Mouse (Mus musculus): ENCODE measurements around the gene Gm47996. TPM values are rescaled to one million over a fixed set of nuclear protein-coding genes. Genes with fewer than 3 reads are reported as not detected.
"Not testable (repeated sequence)": the region's sequence is repeated elsewhere in the genome, so short reads cannot be mapped to it uniquely, and the experiment has no call there.

Gm47996 gene
- total RNA-seq, 2 experiments from 2014 or later, result not detected

DNA sequence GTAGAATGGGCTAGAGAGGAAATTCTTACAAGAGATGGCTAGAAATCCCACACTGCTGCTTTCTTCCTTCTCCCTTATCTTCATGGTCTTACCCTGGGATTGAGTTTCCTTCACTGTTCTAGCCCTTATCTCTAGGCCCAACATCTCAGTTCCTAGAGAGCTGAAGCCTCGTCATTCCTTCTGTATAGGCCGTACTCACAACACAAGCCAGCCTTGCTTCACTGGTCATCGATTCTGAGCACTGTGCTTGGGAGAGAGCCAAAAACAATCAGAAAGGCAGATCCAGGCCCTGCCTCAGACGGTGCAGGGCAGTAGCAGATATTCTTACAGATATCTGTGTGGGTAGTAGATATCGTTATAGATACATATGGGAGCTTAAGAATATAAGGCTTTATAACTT lies 1.4 kb upstream of the Gm47996 start:
- DNase-seq, result not testable (repeated sequence)

- not testable (repeated sequence) for DNase-seq
These were observed 987 bp upstream of the Gm47996 start for GRCm38 (mm10) chr1:151208944-151209343.

DNA sequence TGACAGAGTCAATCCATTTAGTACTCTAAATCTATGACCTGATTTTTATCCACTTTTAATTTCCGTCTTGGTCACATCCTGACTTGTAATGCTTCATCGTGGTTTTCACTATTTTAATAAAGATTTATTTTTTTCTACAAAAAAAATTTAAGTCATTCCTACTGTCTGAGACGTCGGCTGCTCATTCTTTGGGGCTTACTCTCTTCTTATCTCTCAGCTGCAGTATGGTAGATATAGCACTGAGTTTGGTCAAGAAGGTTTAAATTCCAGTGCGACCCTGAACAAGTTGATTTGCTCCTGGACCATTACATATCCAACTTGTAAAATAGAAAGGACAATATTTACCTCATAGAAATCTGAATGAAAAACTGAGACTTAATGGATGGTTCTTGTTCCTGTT lies 1.7 kb downstream of the Gm47996 start:
- DNase-seq, result not testable (repeated sequence)

GRCm38 (mm10) chr1:151214862-151215261 lies 4.9 kb downstream of the Gm47996 start:
- DNase-seq, result no peak

DNA sequence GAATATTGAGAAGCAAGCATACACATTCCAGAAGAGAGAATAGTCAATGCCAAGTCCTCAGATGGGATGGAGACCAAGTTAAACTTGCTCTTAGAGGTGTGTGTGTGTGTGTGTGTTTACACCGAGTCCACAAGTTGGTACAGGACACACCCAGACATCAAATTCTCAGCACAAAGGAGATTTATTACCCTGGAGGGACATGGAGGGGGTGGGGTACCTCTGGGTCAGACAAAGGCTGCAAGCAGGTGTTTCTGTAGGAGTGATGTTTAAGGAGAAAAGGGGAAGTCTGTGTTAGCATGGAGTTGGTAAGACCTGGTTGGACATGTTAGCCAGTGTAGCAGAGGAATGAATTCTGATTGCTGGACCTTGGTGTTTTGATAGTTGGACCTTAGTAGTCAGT lies 6.1 kb downstream of the Gm47996 start:
- no peak for DNase-seq

- DNase-seq, result no peak
These were observed 6.5 kb downstream of the Gm47996 start for GRCm38 (mm10) chr1:151216417-151216816.

DNA sequence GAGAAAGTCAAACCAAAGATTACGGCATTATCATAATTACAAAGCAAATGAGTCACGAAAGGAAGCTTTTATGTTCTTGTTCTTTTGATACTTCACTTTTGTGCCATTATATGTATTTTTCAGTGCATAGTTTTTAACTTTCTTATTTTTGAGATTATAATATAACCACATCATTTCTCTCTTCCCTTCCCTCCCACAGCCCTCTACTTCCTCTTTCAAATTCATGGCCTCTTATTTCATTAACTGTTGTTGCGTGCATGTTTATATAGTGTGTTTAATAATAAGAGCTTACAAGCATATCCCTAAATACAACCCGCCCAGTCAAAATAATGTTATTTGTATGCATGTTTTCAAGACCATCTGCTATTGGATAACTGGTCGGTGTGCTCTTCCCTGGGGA lies 9.1 kb downstream of the Gm47996 start:
- DNase-seq, result no peak

DNA sequence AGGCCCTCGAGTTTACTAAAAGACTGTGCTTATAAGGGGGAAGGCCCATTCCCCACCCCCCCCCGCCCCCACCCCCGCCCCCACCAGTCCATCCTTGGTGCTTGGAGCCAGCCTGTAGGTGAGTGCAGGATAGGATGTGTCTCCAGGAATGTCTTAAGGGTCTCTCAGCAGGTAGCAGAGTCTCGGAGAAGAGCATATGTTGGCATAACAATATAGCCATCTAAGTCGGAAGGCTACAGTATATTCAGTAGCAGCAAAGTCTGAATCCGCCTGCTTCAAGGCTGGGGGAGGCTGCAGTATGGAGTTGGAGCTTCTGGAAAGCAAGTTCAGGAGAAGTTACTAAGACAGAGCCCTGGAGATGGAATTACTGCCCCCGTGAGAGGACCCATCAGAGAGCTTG lies 10.2 kb downstream of the Gm47996 start:
- no peak for DNase-seq

GRCm38 (mm10) chr1:151222561-151223267 lies 12.8 kb downstream of the Gm47996 start:
- DNase-seq, result no peak

DNA sequence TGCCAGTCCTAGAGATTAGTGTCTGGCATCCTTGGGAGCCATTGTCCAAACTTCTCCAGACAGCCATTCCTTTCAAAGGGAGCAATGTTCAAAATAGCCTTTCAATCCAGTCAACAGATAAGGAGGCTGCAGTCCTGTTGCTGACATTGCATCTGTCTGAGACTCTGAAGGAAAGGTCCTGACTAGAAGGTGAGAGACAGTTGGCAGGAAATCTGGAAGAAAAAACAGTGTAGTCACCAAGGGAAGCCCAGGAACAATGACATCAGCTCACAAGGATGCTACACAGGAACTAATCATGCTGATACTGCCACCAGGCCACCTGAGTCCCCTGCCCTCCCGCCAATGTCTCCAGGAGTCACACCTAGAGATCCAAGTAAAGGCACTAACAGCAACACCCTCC lies 13.4 kb downstream of the Gm47996 start:
- no peak for DNase-seq

GRCm38 (mm10) chr1:151224536-151224935 lies 14.6 kb downstream of the Gm47996 start:
- no peak for DNase-seq

DNA sequence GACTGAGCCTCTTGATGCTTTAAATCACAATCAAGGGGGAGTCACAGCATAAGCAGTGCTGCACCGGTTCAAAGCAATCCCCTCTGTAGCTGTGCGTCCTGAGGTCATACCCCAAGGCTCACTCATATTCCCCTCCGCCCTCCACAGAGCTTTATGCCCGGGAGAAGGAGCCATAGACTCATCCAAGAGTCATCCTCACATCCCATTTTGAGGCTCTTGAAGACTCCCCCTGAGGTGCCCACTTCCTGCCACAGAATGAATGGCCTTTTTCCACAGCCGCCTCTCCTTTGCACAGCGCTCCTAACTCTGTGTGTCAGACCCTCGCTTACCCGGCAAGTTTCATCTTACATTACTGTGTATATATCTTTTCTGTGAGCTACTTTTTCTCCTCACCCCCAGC lies 17.6 kb downstream of the Gm47996 start:
- DNase-seq, result no peak

- DNase-seq, result no peak
These were observed 18.5 kb downstream of the Gm47996 start for GRCm38 (mm10) chr1:151228320-151228989.

GRCm38 (mm10) chr1:151232346-151232745 lies 22.4 kb downstream of the Gm47996 start:
- DNase-seq, result no peak

GRCm38 (mm10) chr1:151233756-151234155 lies 23.8 kb downstream of the Gm47996 start:
- DNase-seq, result peak; percentile 30

GRCm38 (mm10) chr1:151235574-151235973 lies 25.6 kb downstream of the Gm47996 start:
- DNase-seq, result no peak

DNA sequence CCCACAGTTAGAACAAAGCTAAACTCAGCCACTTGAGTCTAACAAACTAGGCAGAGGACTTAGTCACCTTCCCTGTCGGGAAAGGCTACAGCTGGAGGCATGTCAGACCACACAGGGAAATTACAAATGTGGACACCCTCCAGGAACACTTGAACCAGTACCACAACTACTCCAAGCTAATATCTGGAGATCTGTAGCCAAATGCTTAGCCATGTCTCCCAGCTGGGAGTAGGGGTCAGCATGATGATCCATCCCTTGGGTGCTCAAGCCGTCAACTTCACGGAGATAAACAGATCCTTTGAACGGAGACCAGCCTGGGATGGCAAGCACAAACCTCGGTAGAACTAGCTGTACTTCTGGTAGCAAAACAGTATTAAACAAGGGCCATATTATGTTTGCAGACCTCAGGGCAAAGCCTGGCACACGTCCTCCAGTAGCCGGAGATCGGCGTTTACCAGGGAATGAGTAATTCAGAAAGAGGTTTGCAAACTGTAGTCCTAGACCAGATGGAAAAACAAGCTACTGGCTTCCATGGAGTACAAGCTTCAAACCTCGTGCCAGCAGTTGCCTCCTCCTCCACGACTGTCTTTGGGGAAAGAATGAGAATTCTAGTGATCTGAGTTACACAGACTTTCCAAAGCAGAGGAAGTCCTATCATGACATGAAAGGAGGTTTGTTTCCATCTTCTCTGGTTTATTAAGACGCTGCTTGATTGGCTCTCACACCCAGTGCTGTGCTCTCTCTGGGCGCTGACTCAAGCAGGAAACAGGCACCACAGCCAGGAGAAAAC lies 26.4 kb downstream of the Gm47996 start:
- peak; percentile 7 for DNase-seq

DNA sequence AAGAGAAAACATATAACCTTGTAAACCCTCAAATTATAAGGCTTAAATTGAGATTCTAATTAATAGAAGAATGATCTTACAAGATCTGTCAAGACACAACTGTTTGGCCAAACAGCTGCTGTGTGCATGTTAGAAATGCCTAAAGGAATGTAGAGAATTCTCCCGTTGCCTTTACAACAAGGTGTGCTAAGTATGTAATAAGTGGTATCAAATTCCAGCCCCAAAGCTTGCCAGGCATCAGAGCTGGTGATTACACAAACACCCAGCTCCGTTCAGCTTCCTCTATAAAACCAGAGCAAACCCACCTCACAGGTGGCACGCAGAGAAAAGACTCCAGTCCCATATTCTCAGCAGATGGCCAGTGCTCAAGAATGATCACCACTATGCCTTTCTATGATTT lies 27.8 kb downstream of the Gm47996 start:
- no peak for DNase-seq

DNA sequence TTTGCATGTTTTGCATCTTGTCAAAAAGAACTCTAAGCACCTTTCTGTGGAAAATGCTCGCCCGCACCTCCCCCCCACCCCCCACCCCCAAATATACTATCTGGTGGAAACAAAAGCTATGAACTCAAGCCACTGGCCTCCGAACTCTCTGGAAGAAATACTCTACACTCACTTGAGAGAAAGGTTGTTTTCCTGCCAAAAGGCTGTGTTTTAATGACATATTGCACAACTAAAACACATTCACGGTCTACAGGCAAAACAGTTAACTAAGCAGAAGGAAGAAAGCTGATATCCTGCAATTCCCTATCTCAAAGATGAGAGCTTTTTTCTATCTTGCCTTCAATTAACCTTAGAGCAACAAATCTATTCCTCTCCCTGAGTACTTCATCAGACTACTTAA lies 33.4 kb downstream of the Gm47996 start:
- no peak for DNase-seq

- no peak for DNase-seq
These were observed 34.1 kb downstream of the Gm47996 start for GRCm38 (mm10) chr1:151244013-151244412.

DNA sequence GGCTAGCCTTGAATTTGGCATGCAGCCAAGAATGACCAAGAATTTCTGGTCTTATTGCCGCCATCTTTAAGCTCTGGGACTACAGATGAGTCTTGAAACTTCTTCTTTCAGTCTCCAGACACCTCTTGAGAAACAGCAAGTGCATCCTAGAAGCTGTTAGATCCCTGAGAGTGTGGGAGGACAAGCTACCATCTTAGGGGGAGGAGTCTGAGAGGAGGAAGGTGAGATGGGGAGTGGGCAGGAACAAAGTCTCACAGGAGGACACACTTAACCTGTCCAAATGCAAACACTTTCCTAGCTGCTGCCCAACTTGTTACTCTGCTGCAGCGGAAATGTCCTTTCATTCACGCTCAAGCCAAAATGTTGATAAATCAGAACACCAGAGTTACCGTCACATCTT lies 34.8 kb downstream of the Gm47996 start:
- no peak for DNase-seq

- no peak for DNase-seq
These were observed 35.2 kb downstream of the Gm47996 start for GRCm38 (mm10) chr1:151245165-151245564.

DNA sequence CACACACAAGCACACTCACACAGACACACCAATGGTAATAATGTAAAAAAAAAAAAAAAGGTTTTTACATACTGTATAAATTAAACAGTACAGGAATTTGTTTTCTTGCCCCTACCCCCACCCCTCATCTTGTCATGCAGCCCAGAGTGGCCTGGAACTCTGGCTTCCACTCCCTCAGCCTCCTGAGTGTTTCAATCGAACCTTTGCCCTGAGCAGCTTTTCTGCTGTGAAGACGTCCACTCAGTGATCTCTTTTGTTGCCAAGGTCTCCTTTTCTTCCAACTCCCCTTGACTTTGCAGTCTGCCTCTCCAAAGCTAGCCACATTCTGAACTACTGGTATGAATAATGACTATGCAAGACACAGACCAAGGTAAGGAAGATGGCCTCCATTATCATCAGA lies 35.9 kb downstream of the Gm47996 start:
- DNase-seq, result no peak
